Mouse (Mus musculus) forelimb bud, embryonic 11.5 days (tissue): ENCODE results near the gene Wfikkn1.
"Not testable (repeated sequence)": the region's sequence is repeated elsewhere in the genome, so short reads cannot be mapped to it uniquely, and the experiment has no call there.

ENCODE experiments used
- DNase-seq: peaks from one replicate; pipeline ENCODE4 v3.0.0-alpha.2; 2012; ENCODE audit warnings: low read depth, low spot score

Gene Wfikkn1

DNA sequence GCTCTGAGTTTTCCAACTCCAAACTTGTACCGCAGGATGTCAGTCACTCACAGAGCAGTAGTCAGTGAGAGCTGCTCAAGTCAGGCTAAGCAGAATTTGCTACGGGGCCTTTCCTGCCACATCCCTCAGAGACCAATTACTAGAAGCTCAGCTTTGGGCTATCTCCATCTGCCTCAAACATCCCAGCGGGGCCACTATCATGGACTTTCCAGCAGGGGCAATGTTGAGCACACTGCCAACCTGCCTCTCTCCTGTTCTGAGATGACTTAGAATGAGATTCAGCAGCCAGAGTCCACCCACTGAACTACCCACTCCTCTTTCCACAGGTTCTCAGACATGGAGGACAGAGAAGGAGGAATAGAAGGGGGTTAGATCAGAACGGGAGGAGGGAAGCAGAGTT is 5.0 kb upstream of the Wfikkn1 start:
- no peak for DNase-seq

DNA sequence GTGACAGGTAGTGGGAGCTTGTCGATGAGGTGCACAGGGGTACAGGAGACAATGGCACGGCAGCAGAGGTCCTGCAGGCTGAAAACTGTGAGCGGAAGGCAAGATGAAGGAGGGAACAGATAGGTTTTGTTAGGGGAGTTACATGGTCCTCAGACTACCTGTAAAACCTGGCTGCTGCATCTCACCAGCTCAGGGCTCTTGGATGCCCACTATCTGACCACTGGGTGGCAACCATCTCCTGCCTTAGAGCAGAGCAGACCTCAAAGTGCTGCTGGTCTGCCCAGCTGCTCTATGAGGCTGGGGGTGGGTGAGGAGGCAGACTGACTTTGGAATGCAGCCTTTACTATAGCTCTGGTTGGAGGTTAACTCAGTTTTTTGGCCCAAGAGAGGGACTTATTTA is 3.2 kb upstream of the Wfikkn1 start:
- no peak for DNase-seq

DNA sequence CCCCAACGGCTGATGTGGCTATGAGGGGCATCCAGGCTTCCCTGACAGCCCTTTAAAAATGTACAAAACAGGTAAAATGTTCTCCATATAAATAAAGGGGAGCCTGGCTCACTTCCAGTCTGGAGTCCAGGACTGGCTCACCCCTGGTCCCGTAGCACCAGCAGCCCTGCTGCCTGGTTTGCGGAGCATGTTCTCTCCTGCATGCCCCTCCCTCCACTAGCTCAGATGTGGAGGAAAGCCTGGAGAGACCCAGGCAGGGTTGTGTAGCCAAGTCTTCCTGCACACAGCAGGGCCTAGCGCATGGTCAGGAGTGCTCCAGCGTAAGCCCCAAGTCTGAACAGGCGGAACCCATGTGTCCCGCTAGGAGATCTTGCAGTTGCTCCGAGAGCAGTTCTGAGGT is 2.6 kb upstream of the Wfikkn1 start:
- DNase-seq: no peak

DNA sequence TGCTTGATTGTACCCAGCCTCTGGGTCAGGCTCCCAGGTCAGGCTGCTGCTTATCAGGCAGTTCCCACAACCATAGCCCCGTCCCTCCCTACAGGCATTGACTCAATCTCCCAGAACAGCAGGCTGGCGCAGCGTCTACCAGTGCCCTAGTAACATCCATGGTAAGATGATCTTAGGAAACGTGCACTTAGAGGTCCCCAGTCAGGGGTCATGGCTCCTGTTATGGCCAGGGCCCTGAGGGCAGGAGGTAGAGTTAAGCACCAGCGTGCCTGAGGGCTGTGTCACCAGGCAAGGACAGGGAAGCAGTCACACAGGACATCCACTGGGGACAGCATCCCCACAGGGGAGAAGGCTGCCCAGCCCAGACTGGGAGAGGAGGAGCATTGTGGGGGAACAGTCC is 1.6 kb upstream of the Wfikkn1 start:
- DNase-seq: no peak

DNA sequence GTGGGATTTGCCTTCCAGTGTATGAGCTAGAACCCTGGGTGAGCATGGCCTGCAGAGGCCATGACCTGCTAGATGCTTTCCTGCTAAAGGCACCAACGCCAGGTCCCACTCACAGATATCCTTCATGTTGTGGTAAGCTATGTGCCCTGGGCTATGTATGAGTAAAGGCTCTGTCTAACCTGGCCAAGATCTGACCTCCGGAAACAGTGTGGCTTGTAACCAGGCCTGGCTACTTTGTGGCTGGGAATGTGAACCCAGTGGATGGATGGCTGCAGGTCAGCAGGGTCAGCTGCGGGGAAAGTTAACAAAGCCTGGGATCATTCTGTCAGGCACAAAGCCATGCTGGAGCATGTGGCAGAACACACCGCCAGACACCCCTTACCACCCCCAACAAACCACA is 1.0 kb upstream of the Wfikkn1 start:
- no peak for DNase-seq

DNA sequence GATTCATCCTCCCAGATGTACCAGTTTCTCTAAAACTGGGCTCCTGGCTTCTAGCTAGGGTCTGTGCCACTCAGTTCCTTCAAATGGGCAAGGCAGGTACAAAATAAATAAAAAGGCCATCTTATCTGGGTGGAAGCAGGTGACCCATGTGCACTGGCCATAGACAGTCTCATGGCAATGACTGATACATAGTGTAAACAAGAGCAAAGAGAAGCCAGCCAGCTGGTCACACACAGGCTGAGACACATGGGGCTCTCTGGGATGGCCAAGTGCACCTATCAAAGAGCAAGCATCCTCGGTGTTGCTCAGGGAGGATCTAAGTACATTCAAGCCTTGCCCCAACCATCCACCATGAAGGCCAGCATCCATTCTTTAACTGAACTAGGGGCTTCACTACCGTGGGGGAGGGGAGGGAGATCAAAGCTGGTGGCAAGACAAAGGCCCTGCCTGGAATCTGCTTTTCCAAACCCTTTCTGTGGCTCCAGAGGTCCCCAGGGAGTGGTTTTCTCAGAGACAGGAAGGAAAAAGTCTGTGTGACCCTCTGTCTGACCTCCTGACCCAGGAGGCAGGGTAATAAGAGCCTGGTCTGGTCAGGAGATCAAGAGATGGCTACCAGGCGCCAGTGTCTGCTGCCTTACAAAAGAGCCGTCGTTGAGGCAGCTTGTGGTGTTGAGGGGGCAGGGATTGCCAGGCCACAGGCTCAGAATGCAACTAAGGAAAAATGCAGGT is 419 bp upstream of the Wfikkn1 start:
- no peak for DNase-seq

DNA sequence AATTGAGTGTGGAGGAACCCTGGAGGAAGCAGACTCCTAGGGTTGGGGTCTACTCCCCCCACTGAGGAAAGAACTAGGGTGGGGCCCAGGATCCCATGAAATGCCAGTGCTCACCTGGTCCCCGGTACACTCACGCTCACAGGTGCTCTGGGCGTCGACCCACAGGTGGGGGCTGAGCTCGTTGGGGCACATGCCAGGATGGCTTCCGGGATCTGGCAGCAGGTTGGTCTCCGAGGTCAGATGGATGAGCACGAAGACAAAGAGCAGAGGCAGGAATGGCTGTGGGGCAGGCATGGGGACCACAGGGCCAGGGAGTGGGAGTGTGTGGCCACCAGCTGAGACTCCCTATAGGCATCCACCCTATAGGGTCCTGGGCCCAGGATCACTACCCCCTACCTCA is 908 bp downstream of the Wfikkn1 start:
- DNase-seq: no peak

DNA sequence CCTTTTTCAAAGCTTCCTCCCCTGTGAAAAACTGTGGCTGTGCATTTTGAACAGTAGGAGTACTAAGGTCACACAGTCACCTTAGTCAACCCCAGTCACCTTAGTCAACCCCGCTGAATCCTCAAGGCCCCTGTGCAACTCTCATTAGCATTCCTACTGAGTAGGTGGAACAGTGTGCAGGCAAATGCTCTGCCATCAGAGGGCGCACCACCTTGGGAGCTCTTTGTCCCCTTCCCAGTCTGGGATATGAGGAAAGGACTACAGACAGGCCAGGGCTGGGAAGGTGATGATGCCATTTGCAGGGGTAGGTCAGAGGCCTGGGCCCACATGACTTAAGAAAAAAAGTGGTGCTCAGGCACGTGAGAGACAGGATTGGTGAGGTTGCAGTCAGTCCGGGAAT is 1.4 kb downstream of the Wfikkn1 start:
- no peak for DNase-seq

DNA sequence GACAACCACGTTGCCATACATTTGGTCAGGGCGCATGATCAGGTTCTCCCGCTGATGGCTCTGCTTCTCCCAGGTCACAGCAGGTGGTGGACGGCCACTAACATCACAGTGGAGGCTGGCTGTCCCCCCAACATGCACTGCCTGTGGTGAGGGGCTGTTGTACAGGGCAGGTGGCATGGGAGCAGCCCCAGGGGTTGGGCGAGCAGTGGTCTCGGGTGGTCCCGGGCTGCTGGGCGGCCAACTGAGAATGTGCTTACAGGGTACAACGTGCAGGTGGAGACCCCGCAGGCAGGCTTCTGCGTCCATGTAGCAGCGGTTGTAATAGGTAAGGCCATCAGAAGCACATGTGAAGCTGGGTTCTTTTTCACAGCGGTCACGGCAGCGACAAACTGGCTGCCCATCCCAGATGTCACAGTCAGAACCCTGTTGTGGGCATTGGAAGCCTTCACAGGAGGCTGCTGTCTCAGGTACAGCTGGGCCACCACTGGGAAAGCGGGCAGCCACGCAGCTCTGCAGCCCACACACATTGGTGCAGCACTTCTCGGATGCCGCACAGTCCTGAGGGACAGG is 2.0 kb downstream of the Wfikkn1 start:
- DNase-seq: no peak

DNA sequence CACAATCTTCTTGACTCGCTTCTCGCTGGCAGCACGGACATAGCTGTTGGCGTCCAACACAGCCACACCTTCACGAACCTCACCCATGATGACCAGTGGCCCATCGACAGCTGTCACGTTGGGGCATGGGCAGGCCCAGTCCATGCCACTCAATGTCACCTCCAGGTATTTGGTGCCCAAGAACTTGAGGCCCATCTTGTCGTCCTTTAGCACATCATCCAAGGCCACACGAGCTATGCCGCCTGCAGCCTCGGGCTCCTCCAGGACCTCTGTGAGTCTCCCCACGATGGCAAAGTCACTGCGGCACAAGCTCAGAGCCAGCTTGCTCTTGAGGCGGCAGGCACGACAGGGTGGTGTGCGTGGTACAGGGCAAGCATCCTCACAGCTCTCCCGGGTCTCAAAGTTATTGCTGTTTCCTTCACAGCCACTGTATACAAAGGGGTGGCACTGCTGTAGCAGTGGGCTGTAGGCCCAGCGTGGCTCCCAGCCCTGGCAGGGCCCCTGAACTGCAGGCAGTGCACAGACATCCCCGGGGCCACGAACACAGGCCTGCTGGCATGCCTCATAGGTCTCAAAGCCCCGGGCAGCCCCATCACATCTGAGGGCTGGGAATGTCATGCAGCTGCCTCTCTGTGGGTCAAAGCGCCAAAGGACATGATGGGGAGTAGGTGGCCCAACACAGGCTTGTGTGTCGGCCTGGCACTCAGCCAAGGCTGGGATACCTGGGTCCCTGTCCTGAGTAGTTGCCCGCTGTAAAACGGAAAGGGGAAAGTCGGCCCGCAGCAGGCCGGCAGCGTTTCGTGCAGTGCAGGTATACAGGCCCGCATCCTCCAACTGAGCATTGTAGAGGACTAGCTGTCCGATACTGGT is 2.7 kb downstream of the Wfikkn1 start:
- DNase-seq: no peak

DNA sequence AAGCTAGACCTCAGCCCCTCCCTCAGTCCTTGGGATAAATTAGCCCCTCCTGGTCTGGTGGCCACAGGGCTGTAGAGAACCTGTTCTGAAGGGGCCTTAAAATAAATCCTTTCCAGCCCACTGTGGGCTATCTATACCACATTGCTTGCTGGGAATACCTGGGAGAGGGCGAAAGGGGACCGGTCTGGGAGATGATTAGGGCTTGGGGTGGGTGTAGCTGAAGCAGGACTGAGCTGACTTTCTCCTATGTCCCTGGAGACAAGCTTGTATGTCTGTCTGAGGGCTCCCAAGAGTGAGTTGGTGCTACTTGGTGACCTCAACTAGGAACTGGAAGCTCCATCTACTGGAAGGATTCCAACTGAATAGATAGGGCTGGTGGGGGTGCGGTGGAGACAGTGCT is 3.6 kb downstream of the Wfikkn1 start:
- DNase-seq: no peak

DNA sequence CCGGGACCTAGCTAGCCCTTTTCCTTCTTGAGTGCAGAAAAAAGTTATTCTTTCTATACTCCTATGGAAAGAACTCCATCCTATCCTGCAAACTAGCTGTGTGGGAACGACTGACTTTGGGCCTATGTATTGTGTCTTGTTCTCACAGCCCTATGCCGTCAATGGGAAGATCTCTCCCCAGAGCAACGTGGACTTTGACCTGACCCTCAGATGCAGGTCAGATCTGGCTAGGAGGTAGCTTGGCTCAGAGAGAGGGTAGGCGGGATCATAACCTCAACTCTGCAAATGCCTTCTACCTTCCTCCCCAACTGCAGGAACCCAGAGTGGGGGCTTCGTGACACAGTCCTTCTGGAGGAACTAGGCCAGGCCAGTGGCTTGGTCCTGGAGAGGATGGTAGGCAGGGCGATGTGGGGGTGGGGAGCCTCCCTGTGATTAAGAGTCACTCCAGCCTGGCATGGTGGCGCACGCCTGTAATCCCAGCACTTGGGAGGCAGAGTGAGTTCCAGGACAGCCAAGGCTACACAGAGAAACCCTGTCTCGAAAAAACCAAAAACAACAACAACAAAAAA is 4.2 kb downstream of the Wfikkn1 start:
- DNase-seq: no peak

DNA sequence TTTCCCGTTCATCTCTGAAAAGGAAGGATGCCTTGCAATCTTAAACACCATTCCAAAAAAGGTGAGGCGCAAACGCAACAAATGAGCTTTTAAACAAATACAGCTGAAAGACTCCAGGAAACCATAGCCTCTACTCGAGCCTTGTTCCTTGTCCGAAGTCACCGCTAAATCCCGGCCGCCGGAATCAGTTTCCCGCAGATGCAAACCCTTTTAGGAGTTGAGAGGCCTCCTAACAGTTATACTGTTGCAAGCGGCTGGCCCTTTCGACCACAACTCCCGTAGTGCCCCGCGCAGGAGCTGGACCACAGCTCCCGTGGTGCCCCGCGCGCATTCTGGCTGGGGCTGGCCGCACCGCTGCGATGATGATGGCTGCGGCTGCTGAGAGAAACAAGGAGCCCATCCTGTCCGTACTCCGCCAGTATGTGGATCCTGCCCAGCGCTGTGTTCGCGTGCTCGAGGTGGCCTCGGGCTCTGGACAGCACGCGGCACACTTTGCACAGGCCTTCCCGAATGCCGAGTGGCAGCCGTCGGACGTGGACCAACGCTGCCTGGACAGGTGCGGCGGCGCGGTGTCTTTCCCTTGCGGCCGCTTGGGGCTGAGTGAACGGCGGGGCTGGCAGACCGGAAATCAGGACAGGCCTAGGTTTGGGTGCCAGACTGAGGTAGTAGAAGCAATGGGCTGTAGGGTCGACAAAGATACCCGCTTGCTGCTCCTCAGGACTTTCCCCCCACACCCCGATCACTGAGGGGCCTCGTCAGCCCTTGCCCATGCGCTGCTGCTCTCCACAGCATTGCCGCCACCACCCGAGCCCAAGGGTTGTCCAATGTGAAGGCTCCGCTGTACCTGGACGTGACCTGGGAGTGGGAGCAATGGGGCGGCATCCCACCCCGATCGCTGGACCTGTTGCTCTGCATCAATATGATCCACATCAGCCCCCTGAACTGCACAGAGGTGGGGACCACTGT is 5.2 kb downstream of the Wfikkn1 start:
- peak; percentile 85 for DNase-seq

DNA sequence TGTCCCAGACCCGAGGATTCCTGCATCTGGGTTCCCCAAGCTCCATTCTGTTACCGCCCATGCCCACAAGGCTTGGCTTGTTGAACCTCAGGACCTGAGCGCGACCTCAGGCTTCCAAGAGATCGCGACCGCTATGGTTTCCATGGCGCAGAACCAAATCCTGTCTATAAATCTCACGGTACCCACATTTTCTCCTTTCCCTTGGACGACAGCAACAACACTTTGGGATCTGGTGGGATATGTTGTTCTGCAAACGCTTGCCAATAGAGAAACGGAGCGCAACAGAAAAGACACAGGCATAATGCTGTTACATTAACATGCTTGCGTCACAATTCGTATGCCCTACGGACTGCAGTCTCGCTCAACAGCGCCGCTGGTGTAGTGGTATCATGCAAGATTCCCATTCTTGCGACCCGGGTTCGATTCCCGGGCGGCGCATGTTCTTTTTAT is 5.9 kb downstream of the Wfikkn1 start, which contains the start of gene Mettl26:
Gene Mettl26 (plus strand): TSS at position 354 of the 450 bp plus-strand sequence.
- DNase-seq: peak; percentile 94

DNA sequence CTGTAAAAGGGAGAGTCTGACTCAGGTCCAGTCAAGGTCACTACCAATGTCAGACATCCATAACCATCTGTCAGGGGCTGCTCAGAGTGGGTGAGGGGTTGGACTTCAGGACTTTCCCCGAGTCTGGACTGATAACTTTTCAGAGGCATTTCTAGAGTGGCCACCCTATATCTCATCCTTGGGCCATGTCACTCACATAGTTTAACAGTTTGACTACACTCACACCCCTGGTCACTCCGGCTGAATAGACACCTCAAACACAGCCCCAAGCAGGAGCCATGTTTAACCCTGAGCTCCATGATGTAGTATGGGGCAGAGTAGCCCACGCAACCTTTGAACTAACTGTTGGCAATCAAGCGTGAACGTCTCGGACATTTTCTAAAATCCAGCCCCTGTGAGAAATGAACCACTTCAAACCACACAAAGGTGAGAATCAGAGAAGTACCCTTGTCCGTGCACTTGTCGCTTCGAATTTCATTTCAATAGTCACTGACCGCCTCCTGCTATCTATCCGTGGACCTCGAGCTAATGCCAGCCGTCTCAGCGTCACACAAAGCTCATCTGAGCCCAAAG is 6.4 kb downstream of the Wfikkn1 start:
- no peak for DNase-seq

DNA sequence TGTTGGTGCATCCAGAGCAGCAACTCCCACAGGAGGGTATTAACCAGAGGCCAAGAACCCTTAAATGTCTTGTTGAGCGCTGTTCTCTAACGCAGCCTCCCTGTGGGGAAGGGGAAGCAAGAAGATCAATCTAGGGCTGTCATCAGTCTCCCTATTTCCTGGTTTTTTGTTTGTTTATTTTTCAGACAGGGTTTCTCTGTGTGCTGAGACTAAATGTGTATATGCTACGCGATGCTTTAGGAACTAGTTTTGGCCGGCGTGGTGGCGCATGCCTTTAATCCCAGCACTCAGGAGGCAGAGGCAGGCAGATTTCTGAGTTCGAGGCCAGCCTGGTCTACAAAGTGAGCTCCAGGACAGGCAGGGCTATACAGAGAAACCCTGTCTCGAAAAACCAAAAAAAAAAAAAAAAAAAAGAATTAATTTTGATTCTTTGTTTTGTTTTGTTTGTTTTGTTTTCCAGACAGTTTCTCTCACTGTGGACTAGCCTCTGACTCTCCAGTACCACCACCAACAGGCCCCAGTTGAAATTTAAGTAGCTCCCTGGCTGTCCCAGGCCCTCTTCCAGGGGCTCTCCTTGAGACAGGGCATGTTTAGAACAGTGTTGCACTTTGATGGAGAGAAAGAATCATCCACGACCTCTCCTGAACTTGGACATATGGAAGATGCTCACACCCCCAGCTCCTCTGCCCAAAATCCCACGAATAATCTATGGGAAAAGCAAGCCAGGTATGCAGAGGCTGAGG is 7.1 kb downstream of the Wfikkn1 start:
- DNase-seq: no peak

DNA sequence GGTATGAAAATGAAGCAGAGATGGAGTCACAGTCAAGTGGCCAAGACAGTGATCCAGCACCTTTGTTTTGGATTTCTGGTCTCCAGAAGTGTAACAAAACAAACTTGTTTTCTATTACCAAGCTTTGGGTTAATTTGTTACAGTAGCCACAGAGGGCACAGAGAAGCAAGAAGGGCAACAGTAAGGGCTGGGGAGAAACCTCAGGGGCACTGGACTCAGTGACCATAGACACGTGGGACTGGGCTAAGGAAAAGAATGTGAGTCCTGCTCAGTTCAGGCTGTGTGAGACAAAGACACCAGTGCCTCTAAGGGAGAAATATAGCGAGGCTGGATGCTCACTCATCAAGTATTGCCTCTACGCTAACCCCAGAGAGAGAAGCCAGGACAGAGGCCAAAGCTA is 8.0 kb downstream of the Wfikkn1 start:
- DNase-seq: no peak

DNA sequence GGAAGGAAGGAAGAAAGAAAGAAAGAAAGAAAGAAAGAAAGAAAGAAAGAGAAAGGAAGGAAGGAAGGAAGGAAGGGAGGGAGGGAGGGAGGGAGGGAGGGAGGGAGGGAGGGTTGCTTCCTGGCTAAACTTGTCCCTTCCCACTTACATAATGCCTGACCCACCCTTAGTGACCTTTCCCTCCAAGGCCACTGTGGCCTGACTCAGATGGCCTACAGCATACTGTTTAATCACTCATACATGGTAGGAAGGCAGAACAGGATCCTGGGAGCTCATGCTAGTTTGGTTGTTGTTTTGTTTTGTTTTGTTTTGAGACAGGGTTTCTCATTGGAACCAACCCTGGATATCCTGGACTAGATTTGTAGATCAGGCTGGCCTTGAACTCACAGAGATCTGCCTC is 9.1 kb downstream of the Wfikkn1 start:
- DNase-seq: not testable (repeated sequence)

DNA sequence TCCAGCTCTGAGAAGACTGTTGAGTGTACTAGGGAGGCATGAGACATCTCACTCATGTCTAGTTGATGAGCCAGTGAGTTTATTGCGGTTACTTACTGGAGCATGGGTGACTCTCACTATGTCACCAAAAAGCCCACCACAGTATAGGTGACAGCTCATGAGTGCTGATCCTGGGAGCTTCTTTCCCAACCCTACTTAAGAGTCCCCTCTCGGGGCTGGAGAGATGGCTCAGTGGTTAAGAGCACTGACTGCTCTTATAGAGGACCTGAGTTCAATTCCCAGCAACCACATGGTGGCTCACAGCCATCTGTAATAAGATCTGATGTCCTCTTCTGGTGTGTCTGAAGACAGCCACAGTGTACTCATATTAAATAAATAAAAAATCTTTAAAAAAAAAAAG is 10.7 kb downstream of the Wfikkn1 start:
- DNase-seq: no peak

DNA sequence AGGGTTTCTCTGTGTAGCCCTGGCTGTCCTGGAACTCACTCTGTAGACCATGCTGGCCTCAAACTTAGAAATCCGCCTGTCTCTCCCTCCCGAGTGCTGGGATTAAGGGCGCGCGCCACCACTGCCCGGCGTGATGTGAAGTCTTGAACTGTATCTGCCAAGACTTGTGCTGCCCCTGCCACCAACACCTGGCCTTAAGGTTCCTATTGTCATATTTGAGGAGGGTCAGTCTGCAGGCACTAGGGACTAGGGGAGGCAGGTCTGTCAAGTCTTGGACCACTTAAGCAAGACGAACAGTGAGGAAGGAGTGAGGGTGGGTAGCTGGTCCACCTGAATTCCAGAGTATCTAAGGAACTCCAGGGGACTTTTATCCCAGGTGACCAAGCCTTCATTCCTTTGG is 11.2 kb downstream of the Wfikkn1 start:
- DNase-seq: no peak
